Mouse (Mus musculus) hindbrain, embryonic 11.5 days (tissue): Measurements from ENCODE around the gene Mlh3. TPM values are rescaled to one million over a fixed set of nuclear protein-coding genes. Genes with fewer than 3 reads are reported as not detected.
"Not testable (repeated sequence)": the region's sequence is repeated elsewhere in the genome, so short reads cannot be mapped to it uniquely, and the experiment has no call there.

ENCODE experiments used
- ATAC-seq: fragments of 200-750 bp; cut with Nextera tagmentation; 2 replicates; pipeline ENCODE4 v1.8.0; 2017; ENCODE audit warnings: mild to moderate bottlenecking, moderate TSS enrichment, moderate library complexity; ENCODE audit not compliant: low FRiP score
- DNase-seq: peaks from one replicate; pipeline ENCODE4 v3.0.0-alpha.2; 2015; ENCODE audit warnings: low spot score
- H3K27ac ChIP-seq: fragments of 300-500 bp; sonication (generic); 2 replicates; pipeline ENCODE4 v1.5.1; 2014; ENCODE audit warnings: mild to moderate bottlenecking, low read depth, low read length
- H3K27me3 ChIP-seq: fragments of 300-500 bp; sonication (generic); 2 replicates; pipeline ENCODE4 v1.6.1; 2014; ENCODE audit warnings: mild to moderate bottlenecking, low read length, moderate library complexity, mixed read lengths; ENCODE audit not compliant: control insufficient read depth, insufficient read depth
- H3K36me3 ChIP-seq: fragments of 300-500 bp; sonication (generic); 2 replicates; pipeline ENCODE4 v1.6.1; 2014; ENCODE audit warnings: mild to moderate bottlenecking, low read length, moderate library complexity, mixed read lengths; ENCODE audit not compliant: control insufficient read depth, insufficient read depth
- H3K4me1 ChIP-seq: fragments of 300-500 bp; sonication (generic); replicated peaks from 2 replicates; pipeline ENCODE4 v1.6.1; 2014; ENCODE audit warnings: low read length, mixed read lengths; ENCODE audit not compliant: control insufficient read depth, insufficient read depth
- H3K4me2 ChIP-seq: fragments of 300-500 bp; sonication (generic); replicated peaks from 2 replicates; pipeline ENCODE4 v1.6.1; 2014; ENCODE audit warnings: mild to moderate bottlenecking, low read depth, low read length
- H3K4me3 ChIP-seq: fragments of 300-500 bp; sonication (generic); 2 replicates; pipeline ENCODE4 v1.5.1; 2014; ENCODE audit warnings: low read depth, low read length
- H3K9ac ChIP-seq: fragments of 300-500 bp; sonication (generic); 2 replicates; pipeline ENCODE4 v1.6.1; 2014; ENCODE audit warnings: low read depth, low read length
- H3K9me3 ChIP-seq: fragments of 300-500 bp; sonication (generic); 2 replicates; pipeline ENCODE4 v1.6.1; 2016; ENCODE audit warnings: low read length; ENCODE audit not compliant: control insufficient read depth
- WGBS: fragments of 180-500 bp; shearing (Covaris S2); extraction: QIAGEN DNeasy Blood & Tissue Kit; methylation state at CpG from one replicate; pipeline ENCODE4 v1.1.7; 2014; 5-methylcytosine and 5-hydroxymethylcytosine counted together
- polyA plus RNA-seq: library from polyadenylated mRNA; unstranded; fragments of >200 nt; fragmentation: Nextera tagmentation; extraction: Ambion mirVana; gene quantifications from 2 replicates; pipeline ENCODE4 v1.2.1, GENCODE M21; 2014

Mlh3 gene
- polyA plus RNA-seq, 1 experiment from 2014 or later, result 8.4 TPM

DNA sequence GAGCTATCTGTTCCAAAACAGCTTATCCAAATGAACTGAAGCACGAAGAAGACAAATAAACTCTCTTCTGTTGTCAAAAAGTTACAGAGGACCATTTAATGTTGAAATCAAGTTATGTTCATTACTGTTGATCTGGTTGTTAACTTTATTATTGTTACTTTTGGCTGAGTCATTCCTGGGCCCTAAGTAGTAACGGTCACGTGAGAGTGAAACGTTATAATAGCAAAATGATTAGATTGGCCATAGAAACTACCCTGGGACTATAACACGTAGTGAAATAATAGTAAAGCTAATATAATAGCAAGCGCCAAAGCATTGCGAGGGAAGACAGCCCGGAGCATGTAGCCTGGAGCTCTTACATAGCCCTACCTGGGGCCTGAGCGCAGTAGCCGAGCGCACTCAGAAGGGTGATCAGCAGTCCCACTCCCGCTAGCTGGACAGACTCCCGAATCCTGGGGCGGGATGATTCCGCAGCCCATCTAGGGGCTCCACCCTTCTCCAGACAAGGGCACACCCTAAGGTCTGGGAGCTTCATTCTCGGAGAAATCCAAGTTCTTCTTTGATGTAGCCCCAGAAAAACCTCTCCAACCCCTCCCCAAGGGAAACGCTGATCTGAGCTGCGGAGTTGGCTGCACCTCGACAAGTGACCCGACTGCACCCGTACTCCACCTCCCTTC is 17.5 kb upstream of the Mlh3 start, which contains the start of gene Acyp1:
Acyp1 (minus strand) TSS at position 630 of the 677 bp plus-strand sequence.
- no peaks in the 10 kb centered on the region for H3K36me3 ChIP-seq
- DNase-seq (peak; percentile 58), ATAC-seq (peak; percentile 76)
- peak within 1 kb of the TSS; percentile 37 for H3K9ac ChIP-seq
- H3K4me3 ChIP-seq, result peak within 1 kb of the TSS; percentile 40
- 0 out of 2 replicates have a peak, but pooled peaks cover 2% of the 10 kb centered on the region for H3K4me1 ChIP-seq
- H3K27ac ChIP-seq, result no peak within 1 kb of the TSS
- H3K27me3 ChIP-seq, result no peaks in the 10 kb centered on the region
- H3K9me3 ChIP-seq, result no peaks in the 10 kb centered on the region
- WGBS, result 8% methylated on average over 21 of the region's 21 CpGs
- H3K4me2 ChIP-seq, result peak within 1 kb of the TSS; percentile 65

DNA sequence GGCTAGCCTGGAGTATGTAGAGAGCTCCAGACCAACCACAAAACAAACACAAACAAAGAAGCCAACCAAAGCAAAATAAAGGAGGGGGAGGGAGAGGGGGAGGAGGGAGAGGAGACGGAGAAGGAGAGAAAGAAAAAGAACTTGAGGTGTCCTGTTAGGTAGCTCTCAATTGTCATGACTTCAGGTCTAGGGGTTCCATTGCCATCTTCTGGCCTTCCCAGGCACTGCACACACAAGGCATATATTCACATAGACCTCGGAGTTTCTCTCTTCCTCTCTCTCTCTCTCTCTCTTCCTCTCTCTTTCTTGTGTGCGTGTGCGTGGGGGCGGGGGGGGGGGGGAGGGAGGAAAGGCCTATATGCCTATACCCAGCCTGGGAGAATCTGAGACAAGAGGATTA is 16.5 kb upstream of the Mlh3 start:
- no peak for DNase-seq
- Histone ChIP-seq H3K9me3 (no peaks in the 10 kb centered on the region), H3K9ac (no peak overlapping the region), H3K4me1 (0 out of 2 replicates have a peak, but pooled peaks cover 2% of the 10 kb centered on the region), H3K4me2 (no peak overlapping the region), H3K27me3 (no peaks in the 10 kb centered on the region), H3K27ac (no peak overlapping the region), H3K36me3 (no peaks in the 10 kb centered on the region), H3K4me3 (no peak overlapping the region)
- ATAC-seq, result no peak
- WGBS, result 30% methylated on average over 3 of the region's 5 CpGs

DNA sequence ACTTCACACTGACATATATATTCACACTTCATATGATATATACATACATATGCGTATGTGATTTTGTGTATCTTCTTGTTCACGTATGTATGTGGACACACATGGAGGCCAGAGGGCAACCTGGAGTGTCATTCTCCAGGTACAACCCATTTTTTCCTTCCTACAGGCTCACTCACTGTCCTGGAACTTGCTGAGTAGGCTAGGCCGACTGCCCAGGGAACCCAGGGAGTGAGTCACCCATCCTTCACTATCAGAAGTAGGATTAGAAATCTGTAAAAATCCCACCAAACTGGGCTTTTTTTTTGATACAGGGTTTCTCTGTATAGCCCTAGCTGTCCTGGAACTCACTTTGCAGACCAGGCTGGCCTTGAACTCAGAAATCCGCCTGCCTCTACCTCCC is 14.6 kb upstream of the Mlh3 start:
- 88% methylated on average over 4 of the region's 4 CpGs for WGBS
- no peak for ATAC-seq

DNA sequence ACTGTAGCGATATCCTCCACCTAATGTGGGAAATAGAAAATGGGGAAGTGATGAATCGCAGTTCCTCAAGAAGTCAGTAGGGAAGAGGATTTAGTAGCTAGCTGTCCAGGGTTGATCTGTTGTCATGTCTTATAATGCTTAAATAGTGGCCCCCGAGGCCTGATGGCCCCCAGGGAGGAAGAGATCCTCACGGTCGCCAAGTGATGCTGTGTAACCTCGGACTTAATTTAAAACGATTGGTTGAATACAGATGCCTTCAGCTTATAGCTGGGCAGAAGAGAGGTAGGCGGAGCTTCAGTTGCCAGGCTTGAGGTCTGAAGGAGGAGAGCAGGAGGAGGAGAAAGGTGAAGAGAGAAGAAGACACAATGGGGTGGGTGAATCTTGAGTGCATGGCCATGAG is 13.9 kb upstream of the Mlh3 start:
- Histone ChIP-seq H3K27ac (no peak overlapping the region), H3K9me3 (no peaks in the 10 kb centered on the region), H3K4me2 (no peak overlapping the region), H3K36me3 (no peaks in the 10 kb centered on the region), H3K4me1 (peaks cover 7% of the 10 kb centered on the region; the same call in 1 of the 2 replicates), H3K4me3 (no peak overlapping the region), H3K9ac (no peak overlapping the region), H3K27me3 (no peaks in the 10 kb centered on the region)
- ATAC-seq (no peak), DNase-seq (no peak)
- WGBS, result 70% methylated on average over 8 of the region's 8 CpGs

More for the DNA sequence above, 14.6 kb upstream of the Mlh3 start:
- DNase-seq, result no peak
- no peak overlapping the region for H3K27ac ChIP-seq
- no peak overlapping the region for H3K4me2 ChIP-seq
- H3K27me3 ChIP-seq, result no peaks in the 10 kb centered on the region
- H3K9ac ChIP-seq, result no peak overlapping the region
- no peak overlapping the region for H3K4me3 ChIP-seq
- 0 out of 2 replicates have a peak, but pooled peaks cover 2% of the 10 kb centered on the region for H3K4me1 ChIP-seq
- no peaks in the 10 kb centered on the region for H3K36me3 ChIP-seq
- no peaks in the 10 kb centered on the region for H3K9me3 ChIP-seq

DNA sequence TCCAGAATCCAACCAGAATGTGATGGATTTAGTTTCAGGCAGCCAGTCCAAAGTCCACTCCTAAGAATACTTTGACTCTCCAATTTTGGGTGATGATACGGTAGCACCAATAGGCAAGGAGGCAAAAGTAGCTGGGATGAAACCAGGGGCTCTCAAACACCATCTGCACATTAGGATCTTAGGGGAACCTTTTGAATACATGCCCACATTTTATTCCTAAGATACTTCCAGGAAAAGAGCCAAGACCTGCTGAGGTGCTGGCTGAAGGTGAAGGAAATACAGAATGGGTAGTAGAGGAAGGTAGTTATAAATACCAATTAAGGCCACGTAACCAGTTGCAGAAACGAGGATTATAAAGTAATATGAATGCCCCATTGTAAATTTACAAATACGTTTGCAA is 11.4 kb upstream of the Mlh3 start:
- not testable (repeated sequence) for H3K4me3 ChIP-seq, ATAC-seq, H3K9ac ChIP-seq, H3K36me3 ChIP-seq, H3K27ac ChIP-seq, H3K27me3 ChIP-seq, H3K9me3 ChIP-seq, H3K4me1 ChIP-seq, DNase-seq, H3K4me2 ChIP-seq
- WGBS, result 96% methylated on average over 1 of the region's 4 CpGs

DNA sequence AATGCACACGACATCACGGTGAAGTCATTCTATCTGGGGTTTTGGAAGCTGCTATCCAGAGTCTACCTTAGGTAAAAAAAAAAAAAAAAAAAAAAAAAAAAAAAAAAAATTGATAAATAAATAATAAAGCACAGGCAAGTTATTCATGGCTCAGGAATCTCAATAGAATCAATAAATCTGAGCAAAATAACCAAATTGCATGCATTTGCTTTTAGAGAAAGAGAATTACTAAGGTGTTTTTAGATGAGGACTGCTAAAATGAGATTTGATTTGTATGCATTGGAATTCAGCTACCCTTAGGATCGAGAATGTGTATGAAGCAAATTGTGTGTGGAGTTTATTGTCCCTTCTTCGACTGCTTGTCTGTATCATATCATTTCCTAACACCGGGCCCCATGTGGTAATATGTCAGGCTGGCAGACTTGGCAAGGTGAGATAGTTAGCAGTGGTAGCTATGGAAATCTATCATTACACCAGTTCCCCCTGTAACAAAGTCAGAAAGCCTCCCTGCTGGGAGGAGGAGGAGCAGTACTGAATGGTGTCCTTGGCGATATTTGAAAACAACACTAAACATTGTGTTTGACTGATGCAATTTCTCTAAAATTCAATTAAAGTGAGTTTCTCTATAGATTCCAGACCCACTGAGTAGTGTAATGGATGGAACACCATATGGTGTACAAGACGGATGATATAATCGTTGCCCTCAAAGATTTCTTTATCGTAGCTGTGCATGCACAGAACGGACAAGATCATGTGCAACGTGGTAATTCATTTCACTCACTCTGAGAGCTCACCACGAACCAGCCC is 10.6 kb upstream of the Mlh3 start:
- H3K36me3 ChIP-seq, result no peaks in the 10 kb centered on the region
- ATAC-seq (no peak; the same call in 1 of the 2 replicates), DNase-seq (no peak)
- no peaks in the 10 kb centered on the region for H3K27me3 ChIP-seq
- peak overlapping the region; percentile 86 for H3K4me2 ChIP-seq
- WGBS, result 65% methylated on average over 12 of the region's 12 CpGs
- H3K27ac ChIP-seq, result no peak overlapping the region
- H3K4me1 ChIP-seq, result peaks cover 5% of the 10 kb centered on the region; the same call in 1 of the 2 replicates
- no peak overlapping the region for H3K9ac ChIP-seq
- no peaks in the 10 kb centered on the region for H3K9me3 ChIP-seq
- H3K4me3 ChIP-seq, result no peak overlapping the region

DNA sequence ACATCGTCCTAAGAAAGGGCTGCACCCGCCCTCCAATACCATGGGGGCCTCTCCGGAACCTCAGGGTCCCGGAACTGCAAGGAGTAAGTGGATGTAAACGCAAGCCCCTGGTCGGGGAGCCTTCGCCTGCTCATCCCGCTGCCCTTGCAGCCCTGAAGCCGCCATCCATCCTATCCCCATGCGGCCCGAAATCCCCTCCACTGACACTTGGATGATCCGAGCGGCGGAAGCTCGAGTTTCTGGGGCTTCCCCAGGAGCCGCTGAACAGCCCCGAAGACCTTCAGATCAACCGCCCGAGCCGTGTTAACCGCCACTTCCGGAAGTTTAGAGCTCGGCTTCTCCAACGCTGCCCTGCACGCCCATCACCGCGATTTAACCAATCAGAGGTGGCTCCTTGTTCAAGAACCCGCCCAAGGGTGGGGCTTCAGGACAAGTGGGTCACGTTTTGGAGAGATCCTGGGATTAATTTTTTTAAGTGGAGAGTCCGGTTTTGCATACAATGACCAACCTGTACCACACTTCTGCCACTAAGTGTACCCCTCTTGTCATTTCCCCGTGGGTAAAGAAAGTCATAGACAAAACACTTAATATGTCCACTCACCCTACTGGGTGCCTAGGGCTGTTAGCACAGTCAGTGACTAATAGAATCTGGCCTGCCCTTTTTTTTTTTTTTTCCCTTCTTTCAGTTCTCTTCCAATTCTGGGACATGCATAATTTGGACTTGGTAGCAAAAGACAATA is 9.9 kb upstream of the Mlh3 start:
- peak overlapping the region; percentile 79 for H3K4me3 ChIP-seq
- H3K27ac ChIP-seq, result no peak overlapping the region
- ATAC-seq, result peak; percentile 97
- peak overlapping the region; percentile 86 for H3K4me2 ChIP-seq
- H3K4me1 ChIP-seq, result peaks cover 5% of the 10 kb centered on the region; the same call in 1 of the 2 replicates
- DNase-seq, result peak; percentile 98
- no peaks in the 10 kb centered on the region for H3K27me3 ChIP-seq
- peak overlapping the region; percentile 90 for H3K9ac ChIP-seq
- H3K9me3 ChIP-seq, result no peaks in the 10 kb centered on the region
- WGBS, result under 1% methylated on average over 31 of the region's 31 CpGs
- no peaks in the 10 kb centered on the region for H3K36me3 ChIP-seq

DNA sequence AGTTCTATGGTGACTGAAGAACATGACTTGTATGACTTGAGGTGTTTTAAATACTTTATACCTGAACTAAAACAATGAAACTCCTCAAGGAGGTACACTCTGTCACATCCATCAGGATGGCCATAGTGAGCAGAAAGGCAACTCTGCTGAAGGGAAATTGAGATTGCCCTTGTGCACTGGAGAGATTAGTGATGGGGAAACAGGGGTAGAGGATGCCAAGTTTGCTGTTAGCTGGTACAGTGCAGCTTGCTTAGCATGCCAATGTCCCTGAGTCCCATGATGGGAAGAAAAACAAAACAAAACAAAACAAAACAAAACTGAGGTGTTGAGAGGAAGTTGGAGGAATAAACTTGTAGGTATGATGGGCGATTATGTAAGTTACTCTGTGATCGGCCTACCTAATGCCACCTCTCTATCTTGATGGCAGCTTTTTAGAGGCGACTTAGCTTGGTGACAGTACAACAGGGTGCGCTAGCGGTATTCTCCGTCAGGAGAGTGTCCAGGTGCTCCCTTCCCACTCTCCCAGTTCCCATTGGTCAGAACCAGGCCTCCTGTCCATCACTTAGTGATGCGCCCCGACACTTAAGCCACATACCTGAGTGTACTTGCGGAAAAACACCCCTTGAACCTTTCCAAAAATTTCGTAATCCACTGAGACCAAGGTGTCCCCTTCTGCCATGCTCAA is 9.1 kb upstream of the Mlh3 start:
- no peak overlapping the region for H3K27ac ChIP-seq
- ATAC-seq, result peak; percentile 57
- peak overlapping the region; percentile 79 for H3K4me3 ChIP-seq
- no peaks in the 10 kb centered on the region for H3K36me3 ChIP-seq
- peaks cover 5% of the 10 kb centered on the region; the same call in 1 of the 2 replicates for H3K4me1 ChIP-seq
- H3K9ac ChIP-seq, result peak overlapping the region; percentile 90
- no peak for DNase-seq
- no peaks in the 10 kb centered on the region for H3K9me3 ChIP-seq
- WGBS, result 7% methylated on average over 10 of the region's 10 CpGs
- H3K27me3 ChIP-seq, result no peaks in the 10 kb centered on the region
- H3K4me2 ChIP-seq, result peak overlapping the region; percentile 86
